Mouse (Mus musculus) forebrain, embryonic 16.5 days (tissue): ENCODE measurements around the gene Fat3. TPM values are rescaled to one million over a fixed set of nuclear protein-coding genes. Genes with fewer than 3 reads are reported as not detected.
A peak's percentile ranks its signal among the peaks of the same experiment; 100 is the strongest.

ENCODE experiments used
- ATAC-seq: fragments of 200-750 bp; cut with Nextera tagmentation; 2 replicates; pipeline ENCODE4 v1.8.0; 2017; ENCODE audit warnings: mild to moderate bottlenecking, moderate library complexity
- H3K27ac ChIP-seq: fragments of 300-500 bp; sonication (generic); 2 replicates; pipeline ENCODE4 v1.5.1; 2014; ENCODE audit warnings: low read length, control low read depth
- H3K27me3 ChIP-seq: fragments of 300-500 bp; sonication (generic); replicated peaks from 2 replicates; pipeline ENCODE4 v1.6.1; 2014; ENCODE audit warnings: low read length; ENCODE audit not compliant: control insufficient read depth, insufficient read depth
- H3K36me3 ChIP-seq: fragments of 300-500 bp; sonication (generic); 2 replicates; pipeline ENCODE4 v1.6.1; 2014; ENCODE audit not compliant: control insufficient read depth, insufficient read depth
- H3K4me1 ChIP-seq: fragments of 300-500 bp; sonication (generic); replicated peaks from 2 replicates; pipeline ENCODE4 v1.6.1; 2014; ENCODE audit warnings: low read length; ENCODE audit not compliant: control insufficient read depth, insufficient read depth
- H3K4me2 ChIP-seq: fragments of 300-500 bp; sonication (generic); 2 replicates; pipeline ENCODE4 v1.6.1; 2014; ENCODE audit warnings: mild to moderate bottlenecking, low read length, control low read depth
- H3K4me3 ChIP-seq: fragments of 300-500 bp; sonication (generic); replicated peaks from 2 replicates; pipeline ENCODE4 v1.5.1; 2014; ENCODE audit warnings: mild to moderate bottlenecking, low read length, control low read depth
- H3K9ac ChIP-seq: fragments of 300-500 bp; sonication (generic); replicated peaks from 2 replicates; pipeline ENCODE4 v1.6.1; 2014; ENCODE audit warnings: low read depth, low read length, control low read depth
- H3K9me3 ChIP-seq: fragments of 300-500 bp; sonication (generic); 2 replicates; pipeline ENCODE4 v1.6.1; 2016; ENCODE audit warnings: low read length; ENCODE audit not compliant: control insufficient read depth
- WGBS: fragments of 180-500 bp; shearing (Covaris S2); extraction: QIAGEN DNeasy Blood & Tissue Kit; methylation state at CpG from one replicate; pipeline ENCODE4 v1.1.7; 2014; 5-methylcytosine and 5-hydroxymethylcytosine counted together
- polyA plus RNA-seq: library from polyadenylated mRNA; unstranded; fragments of >200 nt; fragmentation: Nextera tagmentation; extraction: Ambion mirVana; gene quantifications from 2 replicates; pipeline ENCODE4 v1.2.1, GENCODE M21; 2015

The Fat3 gene
- polyA plus RNA-seq, 1 experiment from 2014 or later: 12.8 TPM

DNA sequence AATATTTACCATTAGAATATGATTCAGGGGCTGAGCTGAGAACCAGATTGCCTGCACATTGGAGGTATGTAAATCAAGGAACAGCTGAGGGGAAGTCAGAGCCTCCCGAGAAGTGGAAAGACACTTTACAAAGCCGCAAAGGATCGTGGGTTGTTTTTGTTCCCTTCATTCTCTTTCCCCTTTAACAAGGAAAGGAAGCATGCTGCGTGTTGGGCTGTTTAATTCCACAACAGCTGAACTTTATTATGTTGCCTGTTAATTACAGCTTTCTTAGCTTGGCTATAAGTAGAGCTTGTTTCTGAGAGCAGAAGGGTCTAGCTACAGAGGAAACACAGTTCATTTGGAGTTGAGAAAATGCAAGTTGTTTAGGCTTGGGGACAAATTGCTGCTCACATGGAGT is 475.0 kb downstream of the Fat3 start:
- H3K36me3 ChIP-seq: no peaks in the 10 kb centered on the region
- peak; percentile 43 for ATAC-seq
- H3K9ac ChIP-seq: no peak overlapping the region
- no peak overlapping the region for H3K4me3 ChIP-seq
- H3K27ac ChIP-seq: peak overlapping the region; percentile 7; the same call in 1 of the 2 replicates
- 7% methylated on average over 4 of the region's 4 CpGs for WGBS
- H3K4me1 ChIP-seq: peaks cover 30% of the 10 kb centered on the region
- no peak overlapping the region for H3K4me2 ChIP-seq
- no peaks in the 10 kb centered on the region for H3K9me3 ChIP-seq
- no peaks in the 10 kb centered on the region for H3K27me3 ChIP-seq

DNA sequence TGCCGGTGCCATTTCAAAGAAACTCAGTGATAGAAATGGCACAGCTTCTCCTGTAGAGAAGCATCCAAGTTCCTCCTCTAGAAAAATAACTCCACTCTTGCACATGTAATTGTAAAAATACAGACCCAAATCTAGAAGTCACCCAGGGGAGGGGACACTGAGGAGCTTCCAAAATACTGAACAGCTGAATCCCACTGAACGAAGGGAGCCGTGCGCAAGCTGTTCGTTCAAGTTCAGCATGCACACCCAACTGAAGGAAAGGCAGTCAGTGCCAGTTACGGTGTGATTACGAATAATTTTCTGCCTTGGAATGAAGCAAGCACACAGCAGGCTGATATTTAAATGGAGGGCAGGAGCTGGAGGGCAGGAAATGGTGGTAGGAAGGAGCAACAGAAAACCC is 476.4 kb downstream of the Fat3 start:
- WGBS: 64% methylated on average over 7 of the region's 7 CpGs
- H3K36me3 ChIP-seq: no peaks in the 10 kb centered on the region

DNA sequence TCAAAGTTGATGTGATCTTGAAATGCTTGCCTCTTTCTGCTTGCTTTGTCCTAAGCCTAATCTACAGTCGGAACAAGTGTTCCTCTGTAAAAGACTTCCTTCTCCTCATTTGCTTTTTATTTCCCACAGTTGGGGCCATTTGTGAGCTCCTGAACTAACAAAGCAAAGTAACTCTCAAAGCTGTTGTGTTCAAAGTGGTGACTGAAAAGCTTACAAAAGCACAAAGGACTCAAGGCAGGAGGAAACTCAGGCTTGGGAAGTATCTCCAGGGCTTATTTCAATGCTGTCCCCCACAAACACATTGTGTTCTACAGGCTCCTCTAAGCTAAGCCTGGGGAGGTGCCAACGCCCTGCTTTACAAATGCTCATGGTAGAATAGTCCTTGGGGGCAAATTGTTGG is 487.0 kb downstream of the Fat3 start:
- Histone ChIP-seq H3K27ac (no peak overlapping the region), H3K4me1 (peaks cover 4% of the 10 kb centered on the region; the same call in 1 of the 2 replicates), H3K4me3 (no peak overlapping the region), H3K36me3 (no peaks in the 10 kb centered on the region), H3K9me3 (no peaks in the 10 kb centered on the region; the same call in 1 of the 2 replicates), H3K27me3 (no peaks in the 10 kb centered on the region), H3K4me2 (no peak overlapping the region), H3K9ac (no peak overlapping the region)
- WGBS: 5% methylated on average over 2 of the region's 2 CpGs
- peak; percentile 90 for ATAC-seq

More for the DNA sequence above, 476.4 kb downstream of the Fat3 start:
- H3K27me3 ChIP-seq: no peaks in the 10 kb centered on the region
- no peak overlapping the region for H3K4me2 ChIP-seq
- no peak overlapping the region for H3K27ac ChIP-seq
- peaks cover 29% of the 10 kb centered on the region for H3K4me1 ChIP-seq
- H3K9me3 ChIP-seq: no peaks in the 10 kb centered on the region
- H3K4me3 ChIP-seq: no peak overlapping the region
- H3K9ac ChIP-seq: no peak overlapping the region
- ATAC-seq: peak; percentile 50; the same call in 1 of the 2 replicates

DNA sequence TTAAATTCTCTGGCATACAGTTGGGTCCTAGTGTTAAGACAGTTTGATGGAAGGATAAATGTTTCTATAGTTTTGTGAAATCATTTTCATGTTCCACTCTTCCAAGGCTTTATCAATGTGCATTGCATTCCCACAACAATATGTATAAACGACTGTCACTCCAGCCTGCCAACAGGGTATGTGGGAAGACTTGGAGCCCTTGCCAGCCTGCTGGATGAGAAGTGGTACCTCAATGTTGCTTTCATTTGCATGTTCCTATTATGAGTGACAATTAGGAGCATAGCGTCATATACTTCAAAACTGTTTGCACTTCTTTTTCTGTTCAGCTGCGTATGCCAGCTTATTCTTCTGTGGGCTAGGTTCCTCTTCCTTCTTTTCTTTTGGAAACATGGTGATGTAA is 489.7 kb downstream of the Fat3 start:
- ATAC-seq: peak; percentile 60
- no peak overlapping the region for H3K9ac ChIP-seq
- WGBS: 74% methylated on average over 3 of the region's 3 CpGs

DNA sequence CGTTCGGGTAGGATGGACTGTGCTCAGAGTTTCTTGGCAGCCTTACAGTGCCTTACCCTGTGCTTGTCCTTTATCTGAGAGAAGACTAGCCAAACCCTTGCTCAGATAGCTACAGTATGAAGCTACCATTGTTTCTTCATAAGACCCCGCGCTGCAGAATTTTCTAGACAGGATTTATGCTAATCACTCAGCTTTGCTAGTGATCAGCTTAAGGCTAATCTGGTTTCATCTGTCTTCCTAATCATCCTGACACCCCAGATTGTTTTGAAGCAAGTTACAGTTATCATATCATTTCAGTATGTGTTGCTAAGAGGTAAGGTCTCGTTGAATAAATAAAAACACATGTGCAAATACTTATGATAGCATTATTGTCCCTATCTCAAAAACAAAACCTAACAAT is 493.6 kb downstream of the Fat3 start:
- Histone ChIP-seq H3K9me3 (no peaks in the 10 kb centered on the region; the same call in 1 of the 2 replicates), H3K4me2 (no peak overlapping the region), H3K27me3 (no peaks in the 10 kb centered on the region), H3K4me1 (peaks cover 2% of the 10 kb centered on the region; the same call in 1 of the 2 replicates), H3K4me3 (no peak overlapping the region), H3K9ac (no peak overlapping the region), H3K27ac (no peak overlapping the region), H3K36me3 (no peaks in the 10 kb centered on the region)
- no peak for ATAC-seq
- 92% methylated on average over 5 of the region's 5 CpGs for WGBS

More for the DNA sequence above, 489.7 kb downstream of the Fat3 start:
- no peak overlapping the region for H3K27ac ChIP-seq
- no peak overlapping the region for H3K4me3 ChIP-seq
- no peaks in the 10 kb centered on the region for H3K27me3 ChIP-seq
- no peaks in the 10 kb centered on the region; the same call in 1 of the 2 replicates for H3K9me3 ChIP-seq
- no peak overlapping the region for H3K4me2 ChIP-seq
- peaks cover 4% of the 10 kb centered on the region; the same call in 1 of the 2 replicates for H3K4me1 ChIP-seq
- no peaks in the 10 kb centered on the region for H3K36me3 ChIP-seq

DNA sequence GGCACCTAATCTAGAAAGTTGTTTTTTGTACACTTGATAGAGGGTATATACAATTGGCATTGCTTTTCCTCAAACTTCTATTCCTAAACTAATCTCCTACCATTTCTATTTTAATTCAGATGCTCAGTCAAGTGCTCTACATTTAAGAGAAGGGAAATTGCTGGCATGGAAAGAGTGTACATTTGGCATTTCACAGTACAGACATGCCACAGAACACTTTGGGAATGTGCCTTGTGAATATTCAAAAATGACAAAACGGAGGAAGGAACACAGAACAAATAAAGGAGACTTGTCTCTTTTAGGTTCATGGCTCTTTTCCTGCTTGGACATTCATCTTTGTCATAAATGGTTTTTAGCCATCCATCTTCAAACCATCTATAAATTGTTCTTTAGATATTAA is 498.1 kb downstream of the Fat3 start:
- ATAC-seq: no peak
- Histone ChIP-seq H3K9me3 (no peaks in the 10 kb centered on the region), H3K4me1 (no peaks in the 10 kb centered on the region), H3K36me3 (peaks cover 7% of the 10 kb centered on the region; the same call in 1 of the 2 replicates), H3K27me3 (no peaks in the 10 kb centered on the region), H3K4me2 (no peak overlapping the region), H3K27ac (no peak overlapping the region), H3K4me3 (no peak overlapping the region), H3K9ac (no peak overlapping the region)
- WGBS: 46% methylated on average over 1 of the region's 1 CpGs

DNA sequence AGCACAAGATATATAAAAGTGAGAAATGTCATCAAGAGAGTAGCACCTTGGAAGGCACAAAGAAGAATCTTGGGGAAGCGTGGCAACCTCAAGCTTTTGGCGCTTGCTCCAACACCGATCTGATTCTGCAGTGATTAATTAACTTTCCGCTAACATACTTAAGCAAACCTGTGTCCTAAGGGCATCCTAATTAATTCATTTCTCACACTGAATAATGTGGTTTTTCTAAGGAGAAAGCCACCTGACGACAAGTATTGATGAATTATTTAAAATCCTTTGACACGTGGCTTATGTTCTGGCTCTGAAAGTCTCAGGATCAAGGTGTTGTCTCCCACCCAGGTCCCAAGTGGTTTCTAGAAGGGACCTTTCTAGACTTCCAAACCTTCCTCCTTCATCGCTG is 506.3 kb downstream of the Fat3 start:
- Histone ChIP-seq H3K9ac (no peak overlapping the region), H3K9me3 (no peaks in the 10 kb centered on the region), H3K27ac (no peak overlapping the region), H3K4me3 (no peak overlapping the region), H3K4me1 (peaks cover 2% of the 10 kb centered on the region; the same call in 1 of the 2 replicates), H3K4me2 (no peak overlapping the region), H3K27me3 (no peaks in the 10 kb centered on the region), H3K36me3 (peaks cover 16% of the 10 kb centered on the region)
- peak; percentile 54; the same call in 1 of the 2 replicates for ATAC-seq
- 39% methylated on average over 7 of the region's 7 CpGs for WGBS

DNA sequence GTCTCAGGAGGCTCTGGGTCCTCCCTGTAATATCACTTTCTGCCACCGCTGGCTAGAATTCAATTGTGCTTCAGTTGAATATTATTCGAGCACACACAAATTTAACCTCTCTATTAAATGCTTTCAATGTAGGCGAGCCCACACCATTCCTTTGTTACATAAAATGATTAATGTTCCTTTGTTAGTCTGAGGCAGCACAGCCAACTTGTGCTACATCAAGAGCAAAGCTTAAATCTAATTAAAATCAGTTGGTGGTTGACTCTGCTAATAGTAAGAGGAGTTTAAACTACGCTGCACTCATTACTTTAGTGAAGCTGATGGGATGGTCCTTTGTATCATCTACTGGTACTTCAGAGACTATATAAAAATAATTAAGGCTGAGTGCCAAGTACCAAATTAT is 506.9 kb downstream of the Fat3 start:
- no peaks in the 10 kb centered on the region for H3K27me3 ChIP-seq
- H3K4me2 ChIP-seq: no peak overlapping the region
- H3K9ac ChIP-seq: no peak overlapping the region
- H3K9me3 ChIP-seq: no peaks in the 10 kb centered on the region
- ATAC-seq: no peak
- WGBS: 44% methylated on average over 4 of the region's 4 CpGs
- H3K4me3 ChIP-seq: no peak overlapping the region
- no peak overlapping the region for H3K27ac ChIP-seq
- peaks cover 2% of the 10 kb centered on the region; the same call in 1 of the 2 replicates for H3K4me1 ChIP-seq
- H3K36me3 ChIP-seq: peaks cover 14% of the 10 kb centered on the region

DNA sequence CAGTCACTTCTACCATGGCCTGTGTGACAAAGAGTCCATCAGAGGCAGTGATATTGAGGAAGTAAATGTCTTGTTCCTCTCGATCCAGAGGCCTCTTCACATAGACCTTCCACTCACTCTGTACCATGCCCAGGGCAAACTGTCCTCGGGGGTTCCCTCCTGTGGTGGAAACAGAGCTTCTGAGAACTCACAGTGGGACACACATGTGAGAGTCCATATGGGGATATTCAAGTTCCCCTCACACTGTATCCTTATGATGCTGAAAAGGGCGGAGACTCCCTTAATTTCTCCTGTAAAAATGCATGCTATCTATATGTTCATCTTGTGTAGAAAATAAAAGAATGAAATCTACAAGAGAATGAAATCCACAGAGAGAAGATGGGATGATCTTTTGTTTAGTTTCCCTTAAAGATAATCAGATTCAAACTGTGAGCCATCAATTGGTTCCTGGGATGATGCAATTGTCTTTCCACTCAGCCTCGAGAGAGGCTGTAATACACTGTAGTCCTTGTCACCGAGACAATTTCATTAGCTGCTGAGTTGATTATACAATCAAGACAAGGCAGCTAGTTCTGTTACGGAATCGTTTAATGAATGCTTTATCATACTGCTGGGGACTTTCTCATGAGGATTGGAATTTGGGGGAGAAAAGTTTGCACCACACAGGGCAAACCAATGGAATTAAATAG is 508.8 kb downstream of the Fat3 start:
- WGBS: 49% methylated on average over 7 of the region's 7 CpGs
- no peak overlapping the region for H3K4me2 ChIP-seq
- H3K9me3 ChIP-seq: no peaks in the 10 kb centered on the region
- no peak for ATAC-seq
- H3K4me1 ChIP-seq: peaks cover 2% of the 10 kb centered on the region; the same call in 1 of the 2 replicates
- no peak overlapping the region for H3K27ac ChIP-seq
- H3K4me3 ChIP-seq: no peak overlapping the region
- peaks cover 4% of the 10 kb centered on the region for H3K36me3 ChIP-seq
- no peak overlapping the region for H3K9ac ChIP-seq
- H3K27me3 ChIP-seq: no peaks in the 10 kb centered on the region
